In genomic region chr16:12218151-12218532, GRCm38 (mm10) we compare ENCODE assay signal across 12 mouse cellular contexts.
"Had no signal": no experiment of that assay in that cellular context is flagged by ENCODE, and none has a peak within 500 bp of the region (broad histone marks: within the 10 kb centered on the region; RNA-seq: fewer than 3 reads in every experiment).

No protein-coding gene starts in this region.

- H3K27ac ChIP-seq: left cerebral cortex, adult 2 months; limb, embryonic 10.5 days; liver, embryonic 15.5 days; stomach, postnatal 0 days had no signal

- H3K4me1 ChIP-seq: limb, embryonic 10.5 days; liver, embryonic 15.5 days had no signal

- H3K4me2 ChIP-seq: liver, embryonic 11.5 days; liver, embryonic 15.5 days had no signal

- H3K9me3 ChIP-seq: limb, embryonic 10.5 days; liver, embryonic 15.5 days had no signal

- H3K27me3 ChIP-seq: liver, embryonic 15.5 days had no signal

- H3K4me3 ChIP-seq: left cerebral cortex, adult 2 months; limb, embryonic 10.5 days; liver, embryonic 15.5 days had no signal

- DNase-seq: kidney, adult 18-20 months; kidney, postnatal 10 days; kidney, postnatal 4 days; lung, adult 2 months; lung, postnatal 36 days; thymus, postnatal 4 days had no signal

- H3K36me3 ChIP-seq: limb, embryonic 10.5 days; liver, embryonic 15.5 days had no signal

- H3K9ac ChIP-seq: liver, embryonic 15.5 days had no signal

- ATAC-seq: lung, postnatal 0 days had no signal
